Mouse (Mus musculus) neural tube, embryonic 11.5 days (tissue): ENCODE measurements around the gene Kcnc2. TPM values are rescaled to one million over a fixed set of nuclear protein-coding genes. Genes with fewer than 3 reads are reported as not detected.
A peak's percentile ranks its signal among the peaks of the same experiment; 100 is the strongest.
"Not testable (repeated sequence)": the region's sequence is repeated elsewhere in the genome, so short reads cannot be mapped to it uniquely, and the experiment has no call there.

Experiments
- ATAC-seq: fragments of 200-750 bp; cut with Nextera tagmentation; 2 replicates; pipeline ENCODE4 v1.8.0; 2017; ENCODE audit warnings: moderate number of reproducible peaks, mild to moderate bottlenecking, moderate TSS enrichment, moderate library complexity; ENCODE audit not compliant: insufficient read depth, low FRiP score, low TSS enrichment
- DNase-seq: peaks from one replicate; pipeline ENCODE4 v3.0.0-alpha.2; 2015; ENCODE audit warnings: low spot score
- H3K27ac ChIP-seq: fragments of 300-500 bp; sonication (generic); 2 replicates; pipeline ENCODE4 v1.5.1; 2014; ENCODE audit warnings: low read depth, mild to moderate bottlenecking, low read length
- H3K27me3 ChIP-seq: fragments of 300-500 bp; sonication (generic); 2 replicates; pipeline ENCODE4 v1.6.1; 2014; ENCODE audit warnings: mild to moderate bottlenecking, low read length, mixed read lengths; ENCODE audit not compliant: control insufficient read depth, insufficient read depth
- H3K36me3 ChIP-seq: fragments of 300-500 bp; sonication (generic); 2 replicates; pipeline ENCODE4 v1.6.1; 2014; ENCODE audit warnings: mild to moderate bottlenecking, low read length, moderate library complexity, mixed read lengths; ENCODE audit not compliant: control insufficient read depth, insufficient read depth
- H3K4me1 ChIP-seq: fragments of 300-500 bp; sonication (generic); 2 replicates; pipeline ENCODE4 v1.6.1; 2014; ENCODE audit warnings: low read length, mixed read lengths; ENCODE audit not compliant: control insufficient read depth, insufficient read depth
- H3K4me2 ChIP-seq: fragments of 300-500 bp; sonication (generic); 2 replicates; pipeline ENCODE4 v1.6.1; 2014; ENCODE audit warnings: low read depth, mild to moderate bottlenecking, moderate library complexity
- H3K4me3 ChIP-seq: fragments of 300-500 bp; sonication (generic); 2 replicates; pipeline ENCODE4 v1.5.1; 2014; ENCODE audit warnings: low read depth, low read length
- H3K9ac ChIP-seq: fragments of 300-500 bp; sonication (generic); 2 replicates; pipeline ENCODE4 v1.6.1; 2014; ENCODE audit warnings: mild to moderate bottlenecking, low read length
- H3K9me3 ChIP-seq: fragments of 300-500 bp; sonication (generic); 2 replicates; pipeline ENCODE4 v1.6.1; 2016; ENCODE audit warnings: low read length; ENCODE audit not compliant: control insufficient read depth
- WGBS: fragments of 180-500 bp; shearing (Covaris S2); extraction: QIAGEN DNeasy Blood & Tissue Kit; methylation state at CpG from one replicate; pipeline ENCODE4 v1.1.7; 2014; 5-methylcytosine and 5-hydroxymethylcytosine counted together
- polyA plus RNA-seq: library from polyadenylated mRNA; unstranded; fragments of >200 nt; fragmentation: Nextera tagmentation; extraction: Ambion mirVana; gene quantifications from 2 replicates; pipeline ENCODE4 v1.2.1, GENCODE M21; 2014

The Kcnc2 gene
- polyA plus RNA-seq: 0.52 and 0.81 TPM in 2 replicates

DNA sequence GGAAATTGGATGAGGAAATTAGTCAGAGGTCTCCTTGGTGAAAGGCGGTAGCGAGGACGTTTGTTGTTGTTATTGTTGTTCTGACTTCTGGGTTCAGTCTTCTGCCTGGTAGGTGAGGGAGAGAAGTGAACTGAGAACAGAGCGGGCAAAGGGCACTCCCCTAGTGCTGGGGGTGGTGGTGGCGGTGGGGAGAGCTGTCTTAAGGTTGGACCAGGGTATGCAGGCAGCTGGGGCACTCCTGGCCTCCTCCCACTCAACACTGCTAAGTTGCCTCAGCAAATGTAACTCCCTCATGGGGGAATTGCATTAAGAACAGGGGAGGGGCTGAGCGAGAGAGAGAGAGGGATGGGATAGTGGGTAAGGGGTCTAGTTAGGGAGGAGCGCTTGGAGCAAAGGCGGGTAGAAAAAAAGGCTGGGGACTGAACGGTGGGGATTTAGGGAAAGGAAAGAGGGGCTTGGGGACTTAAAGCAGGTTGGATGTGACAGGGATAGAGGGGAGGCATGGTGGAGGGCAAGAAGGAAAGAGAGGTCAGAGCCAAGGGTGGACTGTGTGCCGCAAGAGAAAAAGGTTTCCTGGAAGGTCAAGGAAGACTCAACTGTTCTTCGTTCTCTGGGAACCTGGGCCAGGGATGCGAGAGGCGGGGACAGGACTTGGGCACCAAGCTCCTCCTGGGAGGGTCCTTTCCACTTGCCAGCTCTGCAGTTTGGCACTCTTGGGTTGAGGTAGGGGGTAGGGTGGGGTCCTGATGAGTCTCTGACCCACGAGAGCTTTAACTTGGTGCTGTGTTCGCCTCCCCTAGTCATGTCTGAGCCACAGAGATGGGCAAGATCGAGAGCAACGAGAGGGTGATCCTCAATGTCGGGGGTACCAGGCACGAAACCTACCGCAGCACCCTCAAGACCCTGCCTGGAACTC lies at the start of gene Kcnc2:
TSS of gene Kcnc2 (plus strand) at position 235 of the 916 bp plus-strand sequence.
- Histone ChIP-seq H3K4me3 (peak within 1 kb of the TSS; percentile 53), H3K36me3 (no peaks in the 10 kb centered on the region), H3K4me1 (0 out of 2 replicates have a peak, but pooled peaks cover 2% of the 10 kb centered on the region), H3K9ac (peak within 1 kb of the TSS; percentile 53), H3K27ac (no peak within 1 kb of the TSS), H3K9me3 (no peaks in the 10 kb centered on the region), H3K27me3 (peaks cover 31% of the 10 kb centered on the region), H3K4me2 (peak within 1 kb of the TSS; percentile 94)
- ATAC-seq (peak; percentile 52), DNase-seq (peak; percentile 50)
- WGBS: 2% methylated on average over 20 of the region's 20 CpGs

DNA sequence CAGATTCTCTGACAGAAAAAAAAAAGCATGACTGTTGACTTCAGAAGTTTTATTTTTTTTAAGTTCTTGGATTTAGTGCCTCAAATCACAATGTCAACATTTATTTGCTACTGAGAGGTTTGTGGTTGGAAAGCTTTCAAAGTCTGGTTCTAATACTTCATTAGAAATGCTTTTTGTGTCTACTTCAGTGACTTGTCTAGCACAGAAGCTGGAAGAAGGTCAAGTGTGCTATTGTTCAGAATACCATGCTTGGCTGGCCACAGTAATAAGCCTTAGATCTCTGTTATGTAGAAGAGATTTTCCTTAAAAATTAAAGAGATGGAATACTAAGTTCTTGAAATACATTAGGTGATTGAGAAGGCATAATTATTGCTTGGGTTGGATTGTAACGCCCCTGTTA lies 43.8 kb upstream of the Kcnc2 start:
- Histone ChIP-seq H3K4me1 (no peaks in the 10 kb centered on the region), H3K27ac (no peak overlapping the region), H3K36me3 (no peaks in the 10 kb centered on the region), H3K4me3 (no peak overlapping the region), H3K9me3 (no peaks in the 10 kb centered on the region), H3K4me2 (no peak overlapping the region), H3K9ac (no peak overlapping the region), H3K27me3 (no peaks in the 10 kb centered on the region)
- DNase-seq (no peak), ATAC-seq (no peak)
- WGBS: 77% methylated on average over 1 of the region's 1 CpGs

DNA sequence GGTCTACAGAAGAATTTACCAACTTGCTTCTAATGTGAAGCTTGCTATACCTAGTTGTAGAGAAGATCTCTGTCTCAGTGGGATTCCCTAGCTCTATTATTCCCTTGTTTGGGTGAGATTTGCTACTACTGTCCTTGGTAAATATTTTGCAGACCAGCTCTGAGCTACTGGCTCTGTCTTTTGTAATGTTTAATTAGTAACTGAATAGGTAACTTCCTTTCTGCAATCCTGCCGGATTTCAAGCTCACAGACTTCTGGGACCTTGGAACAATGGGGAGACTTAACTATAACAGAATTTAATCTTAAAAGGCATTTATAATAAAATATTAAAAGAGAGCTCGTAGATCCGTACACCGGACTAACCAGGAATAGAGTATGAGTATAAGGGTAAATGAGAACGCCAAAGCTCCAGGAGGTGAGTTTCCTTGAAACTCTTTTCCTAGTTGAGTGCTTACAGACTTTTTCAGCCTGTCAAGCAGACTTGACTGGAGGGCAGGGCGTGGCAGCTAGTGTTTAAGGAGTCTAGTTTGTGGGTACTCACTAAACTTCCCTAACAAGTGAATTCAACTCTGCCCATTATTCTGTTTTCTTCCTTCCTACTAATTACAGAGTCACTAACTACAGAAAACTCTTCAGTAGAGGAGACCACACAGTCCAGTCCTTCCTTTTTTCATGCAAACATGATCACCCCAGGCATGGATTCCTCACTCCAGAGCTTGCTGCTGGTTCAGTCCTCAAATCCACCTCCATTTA lies 41.7 kb upstream of the Kcnc2 start:
- H3K4me3 ChIP-seq, ATAC-seq, H3K9me3 ChIP-seq, H3K27me3 ChIP-seq, H3K27ac ChIP-seq, DNase-seq, H3K36me3 ChIP-seq, H3K4me2 ChIP-seq, H3K4me1 ChIP-seq, H3K9ac ChIP-seq: not testable (repeated sequence)
- 55% methylated on average over 6 of the region's 6 CpGs for WGBS

DNA sequence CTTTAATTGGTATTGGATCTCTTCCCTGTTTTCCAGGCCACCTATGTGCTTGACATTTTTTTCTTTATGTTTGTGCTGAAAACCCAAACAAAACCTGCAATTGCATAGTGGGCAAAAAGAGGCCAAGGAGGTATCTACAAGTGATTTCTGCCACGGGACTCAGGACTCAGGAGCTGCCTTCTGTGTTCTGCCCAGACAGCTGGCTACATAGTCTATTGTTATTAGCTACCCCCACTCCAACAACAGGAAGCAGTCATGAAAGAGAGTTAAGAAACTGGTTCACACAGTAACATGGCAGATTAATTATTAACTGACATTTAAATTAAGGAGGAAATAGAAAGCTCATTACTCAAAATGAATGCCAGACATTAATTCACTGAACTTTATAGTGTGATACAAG lies 38.2 kb upstream of the Kcnc2 start:
- not testable (repeated sequence) for H3K9ac ChIP-seq, H3K4me2 ChIP-seq, H3K4me3 ChIP-seq, H3K4me1 ChIP-seq, DNase-seq, H3K36me3 ChIP-seq, ATAC-seq, H3K9me3 ChIP-seq, H3K27ac ChIP-seq, H3K27me3 ChIP-seq
- WGBS: 35% methylated on average over 1 of the region's 1 CpGs

DNA sequence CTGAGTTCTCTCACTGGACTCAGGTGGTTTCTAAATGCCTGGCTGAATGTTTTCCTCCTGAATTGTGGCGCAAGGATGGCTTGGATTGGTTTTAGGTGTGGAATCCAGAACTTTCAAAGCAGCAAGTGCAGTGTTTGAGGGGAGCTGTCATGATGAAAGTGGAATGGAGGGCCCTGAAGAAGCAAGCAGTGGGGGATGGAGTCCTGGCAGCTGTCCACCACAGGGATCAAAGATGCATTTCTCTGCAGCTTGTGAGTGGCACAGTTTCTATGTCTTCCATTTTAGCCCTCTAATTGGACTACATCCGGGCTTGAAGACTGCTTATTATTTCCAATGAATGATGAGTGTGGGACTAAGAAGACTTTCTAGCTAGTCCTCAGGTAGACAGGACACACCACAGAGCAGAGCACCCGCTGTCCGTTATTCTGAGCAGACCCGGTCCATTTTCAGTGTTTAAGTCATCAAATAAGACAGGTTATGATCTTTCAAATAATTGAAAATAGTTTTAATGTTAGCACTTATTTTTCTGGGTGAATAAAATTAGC lies 35.5 kb upstream of the Kcnc2 start:
- not testable (repeated sequence) for ATAC-seq, DNase-seq, H3K27ac ChIP-seq, H3K4me1 ChIP-seq, H3K9ac ChIP-seq, H3K27me3 ChIP-seq, H3K9me3 ChIP-seq, H3K36me3 ChIP-seq, H3K4me3 ChIP-seq, H3K4me2 ChIP-seq
- 88% methylated on average over 5 of the region's 5 CpGs for WGBS

DNA sequence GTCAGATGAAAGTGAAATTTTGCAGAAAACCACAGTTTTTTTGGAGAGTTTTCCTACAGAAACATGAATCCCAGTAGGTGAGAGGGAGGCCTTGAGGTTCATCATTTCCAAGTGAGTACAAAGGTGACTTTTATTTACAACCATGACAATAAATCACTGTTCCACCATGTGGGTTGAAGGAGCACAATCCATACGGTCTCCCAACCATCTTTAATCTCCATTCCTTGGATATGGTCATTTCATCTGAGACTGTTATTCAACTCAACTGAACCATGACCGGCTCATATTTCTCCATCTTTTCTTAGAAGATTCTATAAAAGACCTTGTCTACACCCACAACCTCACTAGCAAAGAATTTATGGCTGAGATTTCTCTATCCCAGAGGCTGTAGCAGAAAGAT lies 22.6 kb upstream of the Kcnc2 start:
- H3K36me3 ChIP-seq: no peaks in the 10 kb centered on the region
- DNase-seq: no peak
- no peak overlapping the region for H3K4me3 ChIP-seq
- no peak overlapping the region for H3K9ac ChIP-seq
- H3K4me1 ChIP-seq: no peaks in the 10 kb centered on the region
- no peak overlapping the region for H3K4me2 ChIP-seq
- H3K9me3 ChIP-seq: no peaks in the 10 kb centered on the region
- no peaks in the 10 kb centered on the region for H3K27me3 ChIP-seq
- no peak for ATAC-seq
- WGBS: 53% methylated on average over 2 of the region's 2 CpGs
- no peak overlapping the region for H3K27ac ChIP-seq

DNA sequence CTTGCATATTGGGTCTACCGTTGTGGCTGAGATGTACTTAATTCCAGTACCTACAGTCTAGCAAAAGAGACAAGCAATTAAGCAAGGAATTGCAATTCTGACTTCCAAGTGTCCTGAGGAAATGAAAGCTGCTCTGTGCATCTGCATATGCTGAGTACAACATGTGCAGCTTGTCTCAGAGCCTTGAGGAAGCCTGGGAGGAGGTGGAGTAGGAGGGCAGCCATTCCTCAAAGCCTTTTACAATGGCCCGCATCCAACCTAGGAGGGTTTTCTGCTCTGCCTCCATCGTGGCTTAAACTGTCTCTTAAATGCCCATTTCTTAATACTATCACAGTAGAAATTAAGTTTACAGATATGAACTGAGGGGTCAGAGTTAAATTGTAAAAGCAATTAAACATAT lies 7.5 kb upstream of the Kcnc2 start:
- H3K4me1 ChIP-seq: no peaks in the 10 kb centered on the region
- no peak overlapping the region for H3K4me3 ChIP-seq
- H3K4me2 ChIP-seq: no peak overlapping the region
- no peak overlapping the region for H3K27ac ChIP-seq
- no peaks in the 10 kb centered on the region for H3K27me3 ChIP-seq
- no peaks in the 10 kb centered on the region for H3K9me3 ChIP-seq
- no peak for DNase-seq
- ATAC-seq: no peak
- no peaks in the 10 kb centered on the region for H3K36me3 ChIP-seq
- 87% methylated on average over 3 of the region's 3 CpGs for WGBS
- no peak overlapping the region for H3K9ac ChIP-seq

DNA sequence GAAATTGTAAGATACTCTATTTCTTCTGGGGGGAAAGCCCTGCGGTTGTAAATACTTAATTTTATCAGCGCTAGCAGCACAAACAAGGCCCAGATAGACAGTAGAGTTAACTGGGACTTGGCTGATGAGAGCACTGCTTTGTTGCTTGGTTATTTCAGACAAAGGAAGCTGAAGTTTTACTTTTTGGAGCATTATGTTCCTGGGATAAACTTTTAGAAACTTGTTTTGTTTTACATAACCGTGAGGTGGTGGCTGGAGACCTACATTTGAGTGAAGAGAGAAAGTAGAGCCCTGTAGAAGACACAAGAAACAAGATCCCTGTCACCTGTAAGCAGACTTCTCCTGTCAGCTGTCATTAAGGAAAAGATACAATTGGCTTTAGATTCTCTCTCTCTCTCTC lies 1.4 kb upstream of the Kcnc2 start:
- no peak for ATAC-seq
- Histone ChIP-seq H3K4me2 (peak overlapping the region; percentile 94), H3K36me3 (no peaks in the 10 kb centered on the region), H3K4me1 (0 out of 2 replicates have a peak, but pooled peaks cover 2% of the 10 kb centered on the region), H3K27ac (no peak overlapping the region), H3K9me3 (no peaks in the 10 kb centered on the region), H3K27me3 (peaks cover 31% of the 10 kb centered on the region), H3K9ac (no peak overlapping the region), H3K4me3 (no peak overlapping the region)
- 64% methylated on average over 3 of the region's 3 CpGs for WGBS
- no peak for DNase-seq
